Mouse (Mus musculus) macrophage (primary cell): ENCODE results near the gene Acox3. TPM values are rescaled to one million over a fixed set of nuclear protein-coding genes. Genes with fewer than 3 reads are reported as not detected.

Experiments used
- H3K27ac ChIP-seq: fragments of 350-480 bp; formaldehyde crosslinking; 2 replicates; pipeline ENCODE4 v1.9.0; 2021
- H3K36me3 ChIP-seq: fragments of 350-480 bp; formaldehyde crosslinking; 2 replicates; pipeline ENCODE4 v1.9.0; 2021; ENCODE audit errors: inconsistent target
- H3K4me3 ChIP-seq: fragments of 350-480 bp; formaldehyde crosslinking; 2 replicates; pipeline ENCODE4 v1.9.0; 2021; ENCODE audit errors: inconsistent target
- H3K79me2 ChIP-seq: fragments of 350-480 bp; formaldehyde crosslinking; 2 replicates; pipeline ENCODE4 v1.9.0; 2021; ENCODE audit errors: inconsistent target
- WGBS: methylation state at CpG from one replicate; pipeline ENCODE4 v1.1.7; 2026; ENCODE audit warnings: inconsistent platforms; ENCODE audit not compliant: missing documents; 5-methylcytosine and 5-hydroxymethylcytosine counted together
- polyA plus RNA-seq: library from polyadenylated mRNA; stranded (reverse); fragments of 250-400 nt; gene quantifications from 3 replicates; pipeline ENCODE4 v1.2.4, GENCODE M21; 2018; ENCODE audit warnings: inconsistent platforms

Acox3 gene
- polyA plus RNA-seq, 1 experiment from 2014 or later: 75.8 TPM

DNA sequence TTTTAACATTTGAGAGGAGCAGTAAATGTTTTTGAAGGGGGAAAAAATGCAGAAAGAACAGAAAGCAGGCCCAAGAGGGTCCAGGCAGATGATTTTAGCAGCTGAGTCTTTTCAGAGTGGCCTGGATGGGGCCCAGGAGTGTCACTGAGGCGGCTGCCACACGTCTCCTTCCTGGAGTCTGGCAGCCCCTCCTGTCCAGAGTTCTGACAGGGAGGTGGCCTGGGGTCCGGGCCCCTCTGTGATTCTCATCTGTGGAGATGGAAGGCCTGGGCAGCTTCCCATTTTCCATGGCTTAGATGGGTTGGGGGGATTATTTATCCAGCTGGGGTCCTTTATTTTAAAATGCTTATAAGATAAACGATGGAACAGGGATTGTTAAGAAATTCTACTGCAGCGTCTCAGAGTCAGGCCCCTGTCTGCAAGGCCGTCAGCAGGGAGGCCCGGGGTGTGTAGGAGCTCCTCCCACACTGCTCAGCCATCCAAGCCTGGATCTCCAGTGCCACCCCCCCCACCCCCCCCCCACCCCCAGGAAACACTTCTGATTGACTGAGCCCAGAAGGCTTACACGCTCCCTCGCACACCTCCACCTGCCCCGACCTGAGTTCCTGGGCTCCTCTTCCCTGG lies 59.2 kb downstream of the Acox3 start:
- no peaks in the 10 kb centered on the region for H3K36me3 ChIP-seq
- no peak overlapping the region for H3K27ac ChIP-seq
- H3K79me2 ChIP-seq: no peaks in the 10 kb centered on the region
- no peak overlapping the region for H3K4me3 ChIP-seq
- WGBS: 89% methylated on average over 10 of the region's 10 CpGs

DNA sequence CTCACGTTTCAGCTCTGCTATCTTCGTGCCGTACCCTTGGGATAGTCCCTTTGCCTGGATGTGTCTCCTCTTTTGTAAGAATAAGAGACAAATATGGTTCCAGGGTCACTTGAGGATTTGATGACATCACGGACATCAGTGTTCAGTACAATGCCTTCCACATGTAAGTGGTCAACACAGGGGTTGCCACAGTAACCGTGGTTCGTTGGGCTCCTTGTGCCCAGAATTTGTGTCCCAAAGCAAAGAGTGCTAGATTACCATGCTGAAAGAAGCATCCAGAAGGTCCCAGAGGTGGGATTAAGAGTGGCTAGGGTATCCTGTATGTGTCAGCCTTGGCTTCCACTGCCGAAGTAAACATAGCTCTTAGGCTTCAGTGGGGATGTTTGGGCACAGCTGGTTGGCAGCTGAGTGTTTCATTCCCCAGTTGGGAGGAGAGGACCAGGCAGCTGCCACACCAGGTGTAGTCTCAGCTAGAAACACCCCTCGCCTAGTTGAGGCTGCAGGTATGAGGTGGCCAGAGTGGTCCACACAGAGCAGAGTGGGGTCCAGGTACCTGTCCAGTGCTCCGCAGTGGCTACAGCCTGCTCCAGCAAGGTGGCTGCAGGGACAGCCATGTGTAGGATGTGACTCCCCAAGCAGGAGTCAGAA lies 60.7 kb downstream of the Acox3 start:
- no peaks in the 10 kb centered on the region for H3K79me2 ChIP-seq
- H3K27ac ChIP-seq: no peak overlapping the region
- no peaks in the 10 kb centered on the region for H3K36me3 ChIP-seq
- WGBS: 96% methylated on average over 9 of the region's 9 CpGs
- no peak overlapping the region for H3K4me3 ChIP-seq

DNA sequence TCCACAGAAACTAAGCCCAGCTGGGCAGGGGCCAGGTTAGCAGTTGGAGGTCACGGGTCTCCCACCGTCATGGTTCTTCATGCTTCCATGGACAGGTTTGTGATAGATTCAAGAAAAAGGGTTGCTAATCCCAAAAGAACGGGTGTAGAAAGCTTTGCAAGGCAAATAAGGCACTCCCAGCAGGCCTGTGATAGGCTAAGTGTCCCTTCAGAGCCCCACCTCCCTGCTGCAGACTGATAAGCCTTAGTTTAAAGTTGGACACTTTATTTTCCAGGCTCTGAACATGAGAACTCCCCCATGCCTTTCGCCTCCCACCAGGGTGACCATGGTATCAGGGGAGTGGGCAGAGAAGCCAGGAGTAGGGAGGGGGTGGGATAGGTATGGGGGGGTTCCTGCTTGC lies 61.2 kb downstream of the Acox3 start:
- Histone ChIP-seq H3K36me3 (no peaks in the 10 kb centered on the region), H3K27ac (no peak overlapping the region), H3K4me3 (no peak overlapping the region), H3K79me2 (no peaks in the 10 kb centered on the region)
- WGBS: 73% methylated on average over 4 of the region's 4 CpGs

DNA sequence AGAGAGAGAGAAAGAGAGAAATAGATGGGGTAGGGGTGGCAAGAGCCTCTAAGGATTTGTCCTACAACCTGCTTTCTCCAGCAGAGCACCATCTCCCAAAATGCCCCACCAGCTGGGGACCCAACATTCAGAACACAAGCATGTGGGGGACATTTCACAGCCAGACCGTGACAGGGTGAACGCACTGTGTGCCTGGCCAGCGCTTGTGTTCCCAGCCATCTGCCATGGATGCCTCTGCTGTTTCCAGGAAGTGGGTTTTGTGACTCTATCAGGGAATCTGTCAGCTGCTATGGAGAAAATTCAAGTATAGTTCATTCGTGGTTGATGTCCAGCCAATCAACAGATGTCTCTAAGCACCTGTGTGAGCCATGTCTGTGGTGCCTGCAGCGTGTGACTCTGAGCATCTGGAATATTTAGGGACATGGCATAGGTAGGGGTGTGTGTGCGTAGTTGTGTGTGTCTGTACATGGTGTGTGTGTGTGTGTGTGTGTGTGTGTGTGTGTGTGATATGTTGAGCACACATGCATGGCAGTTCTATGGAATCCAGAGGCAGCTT lies 63.2 kb downstream of the Acox3 start:
- Histone ChIP-seq H3K79me2 (no peaks in the 10 kb centered on the region), H3K4me3 (no peak overlapping the region), H3K36me3 (no peaks in the 10 kb centered on the region), H3K27ac (no peak overlapping the region)
- WGBS: 83% methylated on average over 6 of the region's 6 CpGs

DNA sequence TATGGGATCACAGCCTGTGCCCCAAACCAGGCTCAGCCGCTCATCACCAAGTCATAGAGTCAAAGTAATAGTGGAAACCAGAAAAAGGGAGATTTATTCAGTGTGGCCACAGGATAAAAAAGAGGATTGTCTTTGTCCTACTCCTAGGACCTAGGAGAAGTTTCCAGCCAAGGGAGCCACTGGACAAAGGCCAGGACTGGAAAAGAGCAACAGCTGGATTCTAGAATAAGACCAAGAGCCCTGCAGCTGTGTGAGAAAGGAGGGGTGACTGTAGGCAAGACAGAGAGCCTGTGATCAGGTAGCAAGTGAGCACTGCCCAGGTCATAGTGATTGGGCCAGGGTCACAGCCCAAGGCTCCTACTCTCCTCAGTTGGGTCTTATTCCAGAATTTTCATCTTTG lies 64.1 kb downstream of the Acox3 start:
- no peak overlapping the region for H3K4me3 ChIP-seq
- 100% methylated on average over 1 of the region's 1 CpGs for WGBS

DNA sequence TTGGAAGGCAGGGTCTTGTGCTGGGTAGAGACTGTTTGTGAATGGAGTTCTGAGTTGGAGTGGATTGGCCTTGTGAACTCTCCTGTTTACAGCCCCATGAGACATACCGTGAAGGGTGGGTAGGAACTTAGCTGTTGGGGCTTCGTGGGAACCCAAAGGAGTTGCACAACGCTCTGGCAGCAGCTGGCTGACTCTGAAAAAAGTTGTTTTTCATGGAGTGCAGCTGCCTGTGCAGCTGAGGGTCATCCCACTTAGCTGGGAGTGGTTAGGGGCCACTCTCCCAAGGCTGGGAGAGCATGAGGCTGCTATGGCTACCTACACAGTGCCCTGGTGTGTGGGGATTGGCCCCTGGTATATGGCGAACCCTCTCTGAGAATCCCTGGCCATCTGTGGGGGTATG lies 64.7 kb downstream of the Acox3 start:
- no peaks in the 10 kb centered on the region for H3K79me2 ChIP-seq
- H3K36me3 ChIP-seq: no peaks in the 10 kb centered on the region
- no peak overlapping the region for H3K4me3 ChIP-seq
- no peak overlapping the region for H3K27ac ChIP-seq
- WGBS: 35% methylated on average over 4 of the region's 4 CpGs

More for the DNA sequence above, 64.1 kb downstream of the Acox3 start:
- H3K36me3 ChIP-seq: no peaks in the 10 kb centered on the region
- no peaks in the 10 kb centered on the region for H3K79me2 ChIP-seq
- H3K27ac ChIP-seq: no peak overlapping the region

DNA sequence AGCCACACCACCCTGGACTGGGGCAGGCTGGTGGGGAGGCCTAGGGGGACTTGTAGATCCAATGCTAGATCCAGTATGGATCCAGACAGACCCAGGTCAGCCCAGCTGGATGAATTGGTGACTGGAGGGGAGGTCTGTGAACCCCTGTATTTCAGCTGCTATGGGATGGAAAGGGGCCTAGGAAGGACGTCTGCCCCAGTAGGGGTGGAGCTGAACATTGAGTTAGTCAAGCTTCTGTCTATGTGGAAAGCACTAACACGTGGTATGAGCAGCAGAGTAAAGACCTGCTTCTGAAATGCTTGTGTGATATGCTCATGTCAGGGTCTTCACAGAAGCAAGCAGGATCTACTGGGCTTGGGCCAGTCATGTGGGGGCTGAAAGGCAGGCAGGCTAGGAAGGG lies 65.4 kb downstream of the Acox3 start:
- WGBS: 79% methylated on average over 2 of the region's 2 CpGs
- Histone ChIP-seq H3K79me2 (no peaks in the 10 kb centered on the region), H3K27ac (no peak overlapping the region), H3K4me3 (no peak overlapping the region), H3K36me3 (no peaks in the 10 kb centered on the region)

DNA sequence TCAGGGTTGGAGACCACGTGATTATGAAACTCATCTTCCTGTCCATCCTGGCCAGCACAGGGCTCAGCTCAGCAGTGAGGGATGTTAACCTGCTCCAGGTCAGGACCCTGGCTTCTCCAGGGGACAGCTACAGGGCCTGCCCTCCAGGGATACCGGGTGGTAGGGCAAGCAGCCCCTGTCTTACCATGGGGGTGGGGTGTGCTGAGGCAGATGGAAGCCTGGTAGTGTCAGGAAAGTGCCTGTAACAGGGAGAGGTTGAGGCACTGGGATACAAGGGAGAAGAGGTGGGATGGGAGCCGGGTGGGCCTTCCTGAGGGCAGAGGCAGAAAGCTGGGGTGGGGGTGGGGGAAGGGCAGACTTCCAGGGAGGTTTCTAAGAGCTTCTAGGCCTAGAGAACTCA lies 69.5 kb downstream of the Acox3 start:
- Histone ChIP-seq H3K36me3 (no peaks in the 10 kb centered on the region), H3K27ac (no peak overlapping the region), H3K79me2 (no peaks in the 10 kb centered on the region), H3K4me3 (no peak overlapping the region)
- 92% methylated on average over 3 of the region's 3 CpGs for WGBS

DNA sequence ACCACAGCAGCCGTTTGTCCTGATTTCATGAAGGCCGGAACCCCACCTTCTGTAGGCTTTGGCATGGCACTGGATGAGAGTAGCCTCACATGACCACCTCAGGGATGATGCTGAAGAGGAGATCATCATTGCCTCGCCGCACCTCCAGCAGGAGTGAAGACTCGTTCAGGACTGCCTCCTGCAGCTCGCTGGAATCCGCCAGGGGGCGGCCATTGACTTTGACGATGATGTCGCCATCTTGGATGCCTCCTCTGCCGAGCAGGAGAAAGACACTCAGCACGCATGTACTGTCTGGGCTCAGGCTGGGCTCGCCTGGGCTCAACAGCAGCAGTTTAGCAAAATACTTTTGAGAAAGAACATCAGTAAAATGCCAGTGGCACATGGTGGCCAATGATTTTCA lies 70.0 kb downstream of the Acox3 start:
- Histone ChIP-seq H3K4me3 (no peak overlapping the region), H3K79me2 (no peaks in the 10 kb centered on the region), H3K27ac (no peak overlapping the region), H3K36me3 (no peaks in the 10 kb centered on the region)
- WGBS: 94% methylated on average over 13 of the region's 13 CpGs

DNA sequence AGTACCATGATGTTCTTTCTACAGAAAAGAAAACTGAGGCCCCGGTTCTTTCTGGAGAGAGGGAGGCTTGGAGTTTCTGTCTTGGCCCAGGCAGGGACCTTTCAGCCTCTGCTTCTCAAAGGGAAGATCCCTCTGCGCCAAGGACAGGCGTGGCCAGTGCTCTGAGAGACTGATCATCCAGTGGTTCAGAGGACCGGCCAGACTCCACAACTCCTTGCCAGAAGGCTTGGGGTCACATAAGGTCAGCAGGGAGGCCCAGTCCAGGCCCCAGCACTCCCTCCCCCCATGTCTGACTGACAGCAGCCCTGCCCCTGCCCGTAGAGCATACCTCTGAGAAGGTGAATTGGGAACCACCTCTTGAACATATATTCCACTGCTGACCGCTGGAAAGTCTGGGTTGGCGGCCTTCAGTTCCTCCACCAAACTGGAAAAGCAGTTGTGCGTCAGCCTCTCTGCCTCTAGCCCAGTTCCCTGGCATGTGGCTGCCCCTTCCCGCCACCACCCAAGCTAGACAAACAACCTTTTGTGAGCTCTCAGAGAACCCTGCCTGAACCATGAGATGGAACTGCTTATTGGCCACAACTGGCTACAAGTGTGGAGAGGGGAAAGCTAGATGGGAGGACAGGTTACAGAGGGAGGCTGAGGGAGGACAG lies 71.0 kb downstream of the Acox3 start:
- Histone ChIP-seq H3K36me3 (no peaks in the 10 kb centered on the region), H3K4me3 (no peak overlapping the region), H3K27ac (no peak overlapping the region), H3K79me2 (no peaks in the 10 kb centered on the region)
- 95% methylated on average over 9 of the region's 9 CpGs for WGBS

DNA sequence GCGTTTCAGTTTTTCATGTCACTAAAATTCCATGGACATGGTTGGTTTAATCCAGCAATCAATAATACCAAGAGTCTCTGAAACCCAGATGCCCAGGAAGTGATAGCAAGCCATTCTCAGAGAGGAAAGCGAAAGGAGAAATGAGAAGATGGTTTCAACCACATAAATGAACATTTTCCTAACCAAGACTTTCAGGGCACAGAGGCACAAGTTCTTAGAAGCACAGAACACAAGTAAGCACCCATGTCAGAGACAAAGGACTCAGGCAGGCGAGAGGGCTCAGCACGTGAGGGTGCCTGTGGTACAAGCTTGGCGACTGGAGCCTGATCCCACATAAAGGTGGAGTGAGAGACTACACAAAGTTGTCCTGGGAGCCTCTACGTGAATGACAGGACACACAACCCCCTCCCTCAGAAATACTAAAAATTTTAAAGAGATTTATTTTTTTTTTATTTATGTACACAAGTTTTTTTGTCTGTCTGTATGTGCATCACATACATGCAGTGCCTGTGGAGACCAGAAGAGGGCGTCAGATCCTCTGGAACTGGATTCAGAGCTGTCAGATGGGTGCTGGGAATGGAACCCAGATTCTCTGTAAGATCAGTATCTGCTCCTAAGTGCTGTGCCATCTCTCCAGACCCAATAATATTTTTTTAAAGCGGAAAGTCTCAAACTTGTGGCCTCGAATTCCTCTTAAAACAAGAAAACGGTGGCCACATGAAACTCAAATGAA lies 73.1 kb downstream of the Acox3 start:
- Histone ChIP-seq H3K36me3 (no peaks in the 10 kb centered on the region), H3K27ac (no peak overlapping the region), H3K4me3 (no peak overlapping the region), H3K79me2 (no peaks in the 10 kb centered on the region)
- WGBS: 84% methylated on average over 10 of the region's 10 CpGs

DNA sequence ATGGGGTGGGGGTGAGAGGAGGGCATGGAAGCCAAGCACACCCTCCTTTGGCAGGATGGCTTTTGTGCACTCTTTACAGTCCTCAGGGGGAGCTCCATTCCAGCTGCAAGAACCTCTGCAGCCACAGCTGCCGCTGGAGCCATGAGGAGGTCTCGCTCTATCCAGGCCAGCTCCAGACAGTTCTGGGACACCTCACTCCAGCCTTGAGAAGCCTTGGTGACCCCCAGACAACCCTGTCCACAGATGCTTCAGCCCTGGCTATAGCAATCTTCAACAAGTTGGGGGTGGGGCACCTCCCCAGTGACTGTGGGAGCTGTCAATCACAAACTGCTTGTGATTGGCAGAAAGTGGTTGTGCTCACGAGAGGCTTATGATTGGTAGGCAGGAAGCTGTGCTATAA lies 76.7 kb downstream of the Acox3 start:
- no peaks in the 10 kb centered on the region for H3K36me3 ChIP-seq
- no peak overlapping the region for H3K4me3 ChIP-seq
- WGBS: 70% methylated on average over 3 of the region's 3 CpGs
- H3K27ac ChIP-seq: no peak overlapping the region
- no peaks in the 10 kb centered on the region for H3K79me2 ChIP-seq

DNA sequence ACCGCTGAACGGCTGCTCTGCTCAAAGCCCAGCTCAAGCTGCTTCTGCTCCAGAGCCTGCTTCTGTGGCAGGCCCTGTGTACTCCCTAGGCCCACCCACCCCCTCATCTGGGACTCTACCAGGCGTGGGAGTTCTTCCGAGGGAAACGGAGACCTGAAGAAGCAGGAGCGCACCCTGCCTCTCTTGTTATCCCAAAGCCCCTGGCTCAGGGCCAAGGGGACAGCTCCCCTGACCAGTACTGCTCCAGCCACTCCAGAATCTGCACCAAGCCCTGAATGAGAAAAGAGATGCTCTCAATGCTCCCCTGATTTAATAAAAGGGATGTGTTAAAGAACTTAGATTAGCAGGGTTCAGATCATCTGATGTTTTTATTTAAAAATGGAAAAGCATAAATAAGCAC lies 78.4 kb downstream of the Acox3 start:
- Histone ChIP-seq H3K36me3 (no peaks in the 10 kb centered on the region), H3K4me3 (no peak overlapping the region), H3K27ac (no peak overlapping the region), H3K79me2 (no peaks in the 10 kb centered on the region)
- WGBS: 98% methylated on average over 6 of the region's 6 CpGs

DNA sequence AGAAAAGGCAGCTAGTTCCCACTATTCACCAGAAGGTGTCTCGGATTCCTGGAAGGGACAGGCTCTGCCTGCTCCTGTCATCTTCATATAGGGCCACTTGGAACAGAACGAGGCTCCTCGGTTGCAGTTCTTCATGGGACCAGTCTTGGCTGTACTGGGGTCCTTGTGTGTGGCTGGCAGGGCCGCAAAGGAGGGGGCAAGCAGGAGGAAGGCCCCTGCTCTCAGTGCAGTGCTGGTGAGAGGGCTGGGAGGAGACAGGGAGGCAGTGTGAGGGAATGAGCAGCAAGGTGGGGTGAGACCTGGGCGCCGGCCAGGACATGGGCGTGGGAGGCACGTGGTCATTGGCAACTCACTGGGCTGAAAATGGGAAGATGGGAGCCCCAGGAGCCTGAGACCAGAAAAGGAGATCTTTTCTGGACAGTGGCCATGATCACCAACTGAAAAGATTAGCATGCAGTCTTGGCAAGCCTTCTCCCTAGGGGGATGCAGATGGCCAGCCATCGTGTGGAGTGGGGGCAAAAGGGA lies 79.2 kb downstream of the Acox3 start:
- WGBS: 89% methylated on average over 9 of the region's 9 CpGs
- no peak overlapping the region for H3K4me3 ChIP-seq
- no peaks in the 10 kb centered on the region for H3K36me3 ChIP-seq
- no peak overlapping the region for H3K27ac ChIP-seq
- H3K79me2 ChIP-seq: no peaks in the 10 kb centered on the region
